Mouse (Mus musculus) kidney, embryonic 15.5 days (tissue): ENCODE data around the gene Flywch2. TPM values are rescaled to one million over a fixed set of nuclear protein-coding genes. Genes with fewer than 3 reads are reported as not detected.

Source experiments
- ATAC-seq: fragments of 200-750 bp; cut with Nextera tagmentation; replicated peaks from 2 replicates; pipeline ENCODE4 v1.8.0; 2017; ENCODE audit warnings: moderate TSS enrichment; ENCODE audit not compliant: low FRiP score
- H3K27ac ChIP-seq: fragments of 300-500 bp; sonication (generic); 2 replicates; pipeline ENCODE4 v1.5.1; 2015; ENCODE audit warnings: mild to moderate bottlenecking, inconsistent platforms
- H3K27me3 ChIP-seq: fragments of 300-500 bp; sonication (generic); 2 replicates; pipeline ENCODE4 v1.6.1; 2015; ENCODE audit warnings: inconsistent platforms
- H3K36me3 ChIP-seq: fragments of 300-500 bp; sonication (generic); 2 replicates; pipeline ENCODE4 v1.6.1; 2015; ENCODE audit warnings: inconsistent platforms
- H3K4me1 ChIP-seq: fragments of 300-500 bp; sonication (generic); 2 replicates; pipeline ENCODE4 v1.6.1; 2015; ENCODE audit warnings: inconsistent platforms
- H3K4me2 ChIP-seq: fragments of 300-500 bp; sonication (generic); 2 replicates; pipeline ENCODE4 v1.6.1; 2015; ENCODE audit warnings: moderate library complexity, mild to moderate bottlenecking, inconsistent platforms
- H3K4me3 ChIP-seq: fragments of 300-500 bp; sonication (generic); replicated peaks from 2 replicates; pipeline ENCODE4 v1.5.1; 2015; ENCODE audit warnings: mild to moderate bottlenecking, inconsistent platforms
- H3K9ac ChIP-seq: fragments of 300-500 bp; sonication (generic); 2 replicates; pipeline ENCODE4 v1.6.1; 2015; ENCODE audit warnings: mild to moderate bottlenecking, inconsistent platforms
- H3K9me3 ChIP-seq: fragments of 300-500 bp; sonication (generic); replicated peaks from 2 replicates; pipeline ENCODE4 v1.6.1; 2016; ENCODE audit warnings: inconsistent platforms
- WGBS: fragments of 180-500 bp; shearing (Covaris S2); methylation state at CpG from one replicate; pipeline ENCODE4 v1.1.7; 2015; ENCODE audit warnings: mixed read lengths; 5-methylcytosine and 5-hydroxymethylcytosine counted together
- microRNA-seq: library from miRNA; unstranded; fragments of <30 nt; microRNA quantifications from one replicate; pipeline ENCODE4, GENCODE M21; 2016
- polyA plus RNA-seq: library from polyadenylated mRNA; unstranded; fragments of >200 nt; fragmentation: Nextera tagmentation; extraction: Ambion mirVana; gene quantifications from 2 replicates; pipeline ENCODE4 v1.2.1, GENCODE M21; 2015

Flywch2 gene
- polyA plus RNA-seq, 1 experiment from 2014 or later = 37.4 TPM

DNA sequence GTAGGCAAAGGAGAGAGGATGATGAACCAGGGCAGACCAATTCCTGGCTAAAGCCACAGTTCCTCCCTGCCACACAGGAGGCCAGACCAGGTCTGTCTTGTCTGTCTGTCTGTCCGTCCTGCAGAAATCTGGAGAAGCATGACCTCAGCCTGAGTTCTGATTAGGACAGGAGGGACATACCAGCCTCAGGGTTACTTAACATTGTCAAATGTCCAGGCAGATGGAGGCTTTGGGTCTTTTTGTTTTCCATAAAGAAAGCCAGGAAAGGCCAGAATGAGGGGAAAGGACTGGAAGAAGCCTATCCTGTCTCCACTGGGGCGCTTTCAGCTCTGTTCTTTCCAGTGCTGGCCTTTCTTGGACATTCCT is 47.1 kb downstream of the Flywch2 start:
- 0 out of 2 replicates have a peak overlapping the region, but pooled peaks have one; percentile 58 for H3K9ac ChIP-seq
- H3K4me3 ChIP-seq = peak overlapping the region; percentile 63
- ATAC-seq = no peak
- H3K27ac ChIP-seq = peak overlapping the region; percentile 23; the same call in 1 of the 2 replicates
- H3K9me3 ChIP-seq = no peaks in the 10 kb centered on the region
- WGBS = 50% methylated on average over 2 of the region's 2 CpGs
- H3K27me3 ChIP-seq = peaks cover 49% of the 10 kb centered on the region
- H3K36me3 ChIP-seq = peaks cover 33% of the 10 kb centered on the region
- peak overlapping the region; percentile 97 for H3K4me2 ChIP-seq
- H3K4me1 ChIP-seq = peaks cover 50% of the 10 kb centered on the region

DNA sequence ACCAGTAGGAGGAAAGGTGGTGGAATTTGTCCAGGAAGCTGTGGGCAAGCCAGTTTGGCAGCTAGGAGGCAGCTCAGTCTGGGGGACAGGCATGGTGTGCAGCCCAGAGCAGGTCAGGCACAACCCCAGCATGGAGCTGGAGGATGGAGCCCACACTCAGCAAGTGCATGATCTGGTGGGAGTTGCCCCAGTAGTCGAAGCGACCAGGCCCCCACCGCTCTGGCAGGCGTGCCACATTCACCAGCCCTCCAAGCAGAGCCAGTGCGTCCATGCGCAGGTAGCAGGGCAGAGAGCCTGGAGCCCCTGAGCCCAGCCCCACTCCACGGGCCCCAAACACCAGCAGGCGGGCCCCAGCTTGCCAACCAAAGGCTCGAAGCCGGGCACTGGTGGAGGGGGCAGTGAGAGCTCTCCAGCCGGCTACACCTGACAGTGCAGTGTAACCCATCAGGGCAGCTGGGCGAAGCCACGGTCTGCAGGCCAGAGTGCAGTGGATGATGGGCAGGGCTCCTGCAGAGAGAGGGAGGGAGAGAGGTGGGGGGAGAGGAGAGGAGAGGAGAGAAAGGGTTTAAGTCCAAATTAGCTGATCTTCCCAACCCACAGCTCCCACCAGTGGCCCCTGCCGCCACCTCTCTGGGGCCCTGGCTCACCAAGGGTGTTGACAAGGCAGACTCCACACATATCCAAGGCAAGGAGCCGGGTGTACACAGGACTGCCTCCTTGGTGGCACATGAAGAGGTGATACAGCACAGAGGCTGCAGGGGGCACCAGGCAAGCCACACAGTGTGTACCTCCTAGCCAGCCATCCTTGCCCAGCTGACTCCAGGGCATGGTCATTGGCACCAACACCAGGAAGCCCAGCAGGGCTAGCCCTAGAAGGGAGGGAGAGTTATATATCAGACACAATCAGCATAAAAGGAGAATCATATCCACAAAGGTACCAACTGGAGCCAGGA is 48.1 kb downstream of the Flywch2 start:
- Histone ChIP-seq H3K4me2 (peak overlapping the region; percentile 97; the same call in 1 of the 2 replicates), H3K4me1 (peaks cover 48% of the 10 kb centered on the region), H3K9ac (no peak overlapping the region), H3K27ac (no peak overlapping the region), H3K9me3 (no peaks in the 10 kb centered on the region), H3K36me3 (peaks cover 35% of the 10 kb centered on the region), H3K27me3 (peaks cover 39% of the 10 kb centered on the region), H3K4me3 (peak overlapping the region; percentile 63; the same call in 1 of the 2 replicates)
- WGBS = 65% methylated on average over 15 of the region's 15 CpGs
- no peak for ATAC-seq

DNA sequence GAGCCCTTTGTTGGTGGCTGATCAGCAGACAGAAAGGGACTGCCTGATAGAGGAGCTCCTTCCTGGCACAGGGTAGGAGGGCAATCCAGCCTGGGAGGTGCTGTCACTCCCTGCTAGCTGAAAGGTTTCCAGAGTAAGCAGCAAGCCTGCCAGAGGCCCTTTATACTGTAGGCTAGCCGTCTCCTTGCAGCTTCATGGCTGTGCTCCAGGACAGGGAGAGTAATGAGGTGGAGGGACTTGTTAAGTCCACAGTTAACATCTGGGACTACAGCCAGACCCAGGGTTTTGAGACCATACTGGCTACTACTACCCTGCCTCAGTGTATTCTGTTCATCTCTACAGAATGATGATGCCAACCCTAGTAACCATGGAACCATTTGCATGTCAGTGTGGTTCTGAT is 51.5 kb downstream of the Flywch2 start:
- no peak overlapping the region for H3K9ac ChIP-seq
- H3K27ac ChIP-seq = no peak overlapping the region
- no peak for ATAC-seq
- no peak overlapping the region for H3K4me2 ChIP-seq
- peaks cover 39% of the 10 kb centered on the region for H3K36me3 ChIP-seq
- no peak overlapping the region for H3K4me3 ChIP-seq
- no peaks in the 10 kb centered on the region for H3K9me3 ChIP-seq
- 68% methylated on average over 1 of the region's 1 CpGs for WGBS
- H3K27me3 ChIP-seq = peaks cover 15% of the 10 kb centered on the region; the same call in 1 of the 2 replicates
- peaks cover 27% of the 10 kb centered on the region for H3K4me1 ChIP-seq

DNA sequence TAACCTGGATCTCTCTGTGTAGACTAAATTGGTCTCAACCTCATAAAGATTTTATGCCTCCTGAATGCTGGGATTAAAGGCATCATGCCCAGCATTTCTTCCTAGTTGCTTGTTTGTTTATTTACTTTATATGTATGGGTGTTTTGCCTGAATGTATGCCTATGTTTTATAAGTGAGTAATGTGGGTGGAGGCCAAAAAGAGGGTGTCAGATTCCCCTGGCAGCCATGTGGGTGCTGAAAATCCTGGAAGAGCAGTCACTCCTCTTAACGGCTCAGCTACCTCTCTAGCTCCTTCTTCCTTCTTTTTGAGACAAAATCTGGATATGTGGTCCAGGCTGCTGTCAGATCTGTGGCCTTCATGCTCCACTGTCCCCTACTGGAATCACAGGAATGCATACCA is 55.4 kb downstream of the Flywch2 start:
- no peak overlapping the region for H3K4me2 ChIP-seq
- no peaks in the 10 kb centered on the region for H3K9me3 ChIP-seq
- ATAC-seq = no peak
- H3K36me3 ChIP-seq = peaks cover 20% of the 10 kb centered on the region
- H3K4me1 ChIP-seq = peaks cover 20% of the 10 kb centered on the region
- no peak overlapping the region for H3K4me3 ChIP-seq
- H3K9ac ChIP-seq = no peak overlapping the region
- no peak overlapping the region for H3K27ac ChIP-seq
- WGBS = 35% methylated on average over 1 of the region's 1 CpGs
- H3K27me3 ChIP-seq = no peaks in the 10 kb centered on the region

Small RNA genes within 50 kb of the gene (microRNA-seq; reads per million reads assigned to microRNA genes)
- not detected for gene Mir5125

Other genes with a start within 250 kb of the Flywch2 start
- gene Zfp213, start 221.8 kb downstream of the Flywch2 start, polyA plus RNA-seq = 20.9 and 22.8 TPM in 2 replicates
- gene Zfp13, start 186.6 kb downstream of the Flywch2 start, polyA plus RNA-seq = 16.3 and 16.5 TPM in 2 replicates
- not detected in 2 replicates for gene Zscan10, start 185.2 kb downstream of the Flywch2 start, polyA plus RNA-seq
- 1.1 and 1.3 TPM in 2 replicates for gene Mmp25, start 140.8 kb downstream of the Flywch2 start, polyA plus RNA-seq
- gene Bicdl2, start 125.6 kb downstream of the Flywch2 start, polyA plus RNA-seq = 1.3 and 1.5 TPM in 2 replicates
- gene Hcfc1r1, start 112.5 kb downstream of the Flywch2 start, polyA plus RNA-seq = 63.2 and 69.5 TPM in 2 replicates
- gene Thoc6, start 112.2 kb downstream of the Flywch2 start, polyA plus RNA-seq = 52.4 and 53.4 TPM in 2 replicates
- 27.5 and 29.5 TPM in 2 replicates for gene Tnfrsf12a, start 108.6 kb downstream of the Flywch2 start, polyA plus RNA-seq
- 189 and 191 TPM in 2 replicates for gene Cldn6, start 106.8 kb downstream of the Flywch2 start, polyA plus RNA-seq
- 51.2 and 53.1 TPM in 2 replicates for gene Cldn9, start 102.1 kb downstream of the Flywch2 start, polyA plus RNA-seq
- 0.14 and 0.88 TPM in 2 replicates for gene 1520401A03Rik, start 63.3 kb downstream of the Flywch2 start, polyA plus RNA-seq
- gene Pkmyt1, start 59.7 kb downstream of the Flywch2 start, polyA plus RNA-seq = 48.4 and 56.3 TPM in 2 replicates
- gene Paqr4, start 45.2 kb downstream of the Flywch2 start, polyA plus RNA-seq = 19.8 and 23.8 TPM in 2 replicates
- 1.9 and 2.2 TPM in 2 replicates for gene Kremen2, start 40.2 kb downstream of the Flywch2 start, polyA plus RNA-seq
- 89.5 and 91.0 TPM in 2 replicates for gene Flywch1, start 14.5 kb downstream of the Flywch2 start, polyA plus RNA-seq
- gene Srrm2, start 4.5 kb upstream of the Flywch2 start, polyA plus RNA-seq = 496 and 536 TPM in 2 replicates
- 999 and 1,052 TPM in 2 replicates for gene Elob, start 43.1 kb upstream of the Flywch2 start, polyA plus RNA-seq
- gene Prss33, start 50.0 kb upstream of the Flywch2 start, polyA plus RNA-seq = 0.18 TPM in 1 of 2 replicates, not detected in the other
- 1.8 TPM in 1 of 2 replicates, not detected in the other for gene Prss32, start 57.8 kb upstream of the Flywch2 start, polyA plus RNA-seq
- 3.2 and 3.3 TPM in 2 replicates for gene Prss41, start 58.1 kb upstream of the Flywch2 start, polyA plus RNA-seq
- gene Prss21, start 82.0 kb upstream of the Flywch2 start, polyA plus RNA-seq = not detected in 2 replicates
- gene Dcpp1, start 94.8 kb upstream of the Flywch2 start, polyA plus RNA-seq = not detected in 2 replicates
- not detected in 2 replicates for gene Dcpp2, start 94.8 kb upstream of the Flywch2 start, polyA plus RNA-seq
- not detected in 2 replicates for gene Dcpp3, start 131.4 kb upstream of the Flywch2 start, polyA plus RNA-seq
- gene Sbp, start 155.6 kb upstream of the Flywch2 start, polyA plus RNA-seq = not detected in 2 replicates
- not detected in 2 replicates for gene Sbpl, start 169.2 kb upstream of the Flywch2 start, polyA plus RNA-seq
- 0.18 and 0.23 TPM in 2 replicates for gene Prss30, start 194.5 kb upstream of the Flywch2 start, polyA plus RNA-seq
- gene Prss22, start 212.0 kb upstream of the Flywch2 start, polyA plus RNA-seq = 0.57 and 1.2 TPM in 2 replicates